Mouse (Mus musculus): Measurements from ENCODE around the gene Cast. TPM values are rescaled to one million over a fixed set of nuclear protein-coding genes. Genes with fewer than 3 reads are reported as not detected.

Gene Cast
- total and polyA plus RNA-seq, 2 experiments from 2014 or later = 4.3 to 4.8 TPM

DNA sequence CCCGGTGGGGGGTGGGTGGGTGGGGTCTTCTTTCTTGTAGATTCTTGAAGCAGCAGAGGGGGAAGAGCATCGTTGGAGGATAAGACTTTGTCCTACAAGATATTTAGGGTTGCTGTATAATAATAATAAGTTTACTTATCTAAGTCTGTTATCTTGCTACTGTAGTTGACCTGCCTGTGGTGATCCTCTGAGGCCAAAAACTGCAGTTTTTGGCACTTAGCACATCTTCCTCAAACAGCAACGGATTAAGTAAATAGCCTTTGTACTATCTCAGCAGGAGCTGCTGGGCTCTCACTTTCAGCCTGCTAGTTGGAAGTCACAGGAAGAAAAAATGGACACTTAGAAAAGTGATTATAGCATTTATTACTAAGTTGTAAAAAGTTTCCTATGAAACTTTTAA is 112.4 kb downstream of the Cast start:
- WGBS = 54% methylated on average over 3 of the region's 3 CpGs
- H3K36me3 ChIP-seq (ENCODE audit: insufficient read depth) = no peaks in the 10 kb centered on the region
- ATAC-seq (no peak), DNase-seq (no peak)
- no peak overlapping the region for H3K9ac ChIP-seq
- no peaks in the 10 kb centered on the region for H3K4me1 ChIP-seq (ENCODE audit: insufficient read depth)
- H3K27me3 ChIP-seq (ENCODE audit: insufficient read depth, low read length) = no peaks in the 10 kb centered on the region
- no peak overlapping the region for H3K4me2 ChIP-seq (ENCODE audit: low read depth)
- H3K27ac ChIP-seq (ENCODE audit: low read depth, low read length) = no peak overlapping the region
- no peak overlapping the region for H3K4me3 ChIP-seq (ENCODE audit: low read depth, low read length)
- H3K9me3 ChIP-seq (ENCODE audit: low read length) = no peaks in the 10 kb centered on the region
- TF ChIP-seq CTCF (IDR thresholded peaks at IDR 0.05; ENCODE audit: low read depth) = no peak

DNA sequence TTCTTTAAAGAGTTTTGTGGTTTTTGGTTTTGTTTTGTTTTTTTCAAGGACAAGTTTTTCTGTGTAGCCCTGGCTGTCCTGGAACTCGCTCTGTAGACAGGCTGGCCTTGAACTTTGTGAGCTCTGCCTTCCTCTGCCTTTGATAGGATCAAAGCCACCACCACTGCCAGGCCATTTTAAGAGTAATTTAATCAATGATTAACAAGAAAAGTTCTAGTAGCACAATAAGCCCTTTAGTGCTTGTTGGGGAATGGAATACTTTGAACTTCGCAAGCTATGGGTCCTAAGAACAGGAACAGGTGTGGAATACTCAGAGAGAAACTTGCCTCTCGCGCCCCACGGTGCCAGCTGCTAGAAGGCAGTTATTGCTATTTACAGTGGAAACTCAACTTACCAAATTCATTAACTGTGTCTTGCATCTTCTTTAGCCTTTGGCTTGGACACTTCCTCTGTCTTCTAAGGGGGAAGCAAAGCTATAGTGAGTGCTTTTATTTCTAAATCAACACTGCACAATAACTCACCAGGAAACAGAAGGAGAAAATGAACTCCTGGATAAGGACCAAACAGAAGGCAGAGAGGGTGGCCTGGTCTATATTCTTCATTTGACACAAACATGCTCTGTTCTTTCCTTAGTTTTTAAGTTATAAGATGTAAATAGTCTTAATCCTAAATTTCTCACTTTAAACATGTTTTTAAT is 113.0 kb downstream of the Cast start:
- no peak for ATAC-seq
- H3K27ac ChIP-seq (ENCODE audit: low read depth, low read length) = no peak overlapping the region

More for the DNA sequence above, 113.0 kb downstream of the Cast start:
- TF ChIP-seq CTCF (IDR thresholded peaks at IDR 0.05; ENCODE audit: low read depth) = no peak
- Histone ChIP-seq H3K9ac (no peak overlapping the region), H3K4me1 (ENCODE audit: insufficient read depth) (no peaks in the 10 kb centered on the region), H3K9me3 (ENCODE audit: low read length) (no peaks in the 10 kb centered on the region), H3K4me3 (ENCODE audit: low read depth, low read length) (no peak overlapping the region), H3K36me3 (ENCODE audit: insufficient read depth) (no peaks in the 10 kb centered on the region), H3K27me3 (ENCODE audit: insufficient read depth, low read length) (no peaks in the 10 kb centered on the region), H3K4me2 (ENCODE audit: low read depth) (no peak overlapping the region)
- no peak for DNase-seq
- 91% methylated on average over 5 of the region's 5 CpGs for WGBS

Other genes with a start within 250 kb of the Cast start
- 6.0 and 6.2 TPM in 2 replicates for gene Erap1, start 169.2 kb downstream of the Cast start, total RNA-seq (2014; rRNA removed)
- 3.9 and 5.6 TPM in 2 replicates for gene Erap1, start 169.2 kb downstream of the Cast start, polyA plus RNA-seq (2015; fragmentation: Nextera tagmentation; extraction: Ambion mirVana)